Mouse (Mus musculus): ENCODE data around the gene Trim34a. TPM values are rescaled to one million over a fixed set of nuclear protein-coding genes. Genes with fewer than 3 reads are reported as not detected.
A peak's percentile ranks its signal among the peaks of the same experiment; 100 is the strongest.

Gene Trim34a
- polyA plus RNA-seq (2012; rRNA removed) (1.1 and 1.4 TPM in 2 replicates), polyA plus RNA-seq (2014; fragmentation: Nextera tagmentation; extraction: Ambion mirVana) (1.3 and 1.7 TPM in 2 replicates)

DNA sequence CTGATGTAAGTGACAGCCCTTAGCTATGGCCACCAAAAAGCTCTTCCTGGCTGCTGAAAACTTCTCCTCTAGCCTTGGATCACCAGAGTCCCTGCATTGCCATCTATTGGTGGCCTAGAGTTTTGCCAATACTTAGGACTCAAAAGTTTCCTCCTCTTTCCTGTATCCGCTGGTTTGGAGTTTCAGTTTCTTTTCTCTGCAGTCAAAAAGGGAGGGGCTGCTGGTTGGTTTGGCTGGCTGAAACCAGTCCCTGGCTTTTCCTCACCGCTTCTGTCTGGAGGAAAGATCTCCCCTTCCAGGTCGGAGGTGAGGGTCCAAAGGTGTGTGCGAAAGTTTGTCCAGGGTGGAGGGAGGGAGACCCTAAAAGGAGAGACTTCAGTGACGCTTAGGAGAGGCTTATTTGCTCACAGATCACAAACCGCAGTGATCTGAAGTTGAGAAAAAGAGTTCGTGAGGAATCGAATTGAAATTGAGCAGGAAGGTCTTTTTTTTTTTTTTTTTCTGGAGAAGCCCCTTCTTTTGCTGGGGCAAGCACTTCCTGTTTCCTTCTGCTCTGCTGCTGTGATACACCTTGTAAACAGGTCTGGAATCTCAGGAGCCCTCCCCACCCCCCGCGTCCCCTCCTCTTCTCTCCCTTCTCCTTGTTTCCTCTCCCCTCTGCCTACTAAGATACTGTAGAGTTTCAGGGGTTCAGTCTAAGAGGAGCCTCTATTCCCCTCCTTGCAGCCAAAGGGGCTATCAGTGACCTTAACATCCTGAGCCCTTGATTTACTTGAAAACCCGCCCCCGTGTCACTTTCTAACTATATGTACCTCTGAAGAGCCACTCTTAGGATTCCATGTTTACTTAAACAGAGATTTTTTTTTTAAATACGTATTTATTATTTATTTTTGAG is at the start of gene Trim34a:
Gene Trim34a, plus strand, starts transcription at position 171 of the 895 bp plus-strand sequence.
- peak within 1 kb of the TSS; percentile 68 for H3K4me2 ChIP-seq (ENCODE audit: low read depth)
- WGBS (ENCODE audit: insufficient replicate concordance): 5% methylated on average over 13 of the region's 13 CpGs
- H3K36me3 ChIP-seq (replicated peaks; ENCODE audit: control insufficient read depth, insufficient read depth, low read depth): no peaks in the 10 kb centered on the region
- DNase-seq (ENCODE audit: low read depth in 3 of 3, low spot score in 3 of 3) (peak; percentile 61 to 66 (median 62)), ATAC-seq (ENCODE audit: insufficient read depth) (peak; percentile 81)
- H3K4me3 ChIP-seq (ENCODE audit: insufficient read depth in 1 of 2, low read depth in 2 of 2, low read length in 2 of 2): peak within 1 kb of the TSS; percentile 62 to 98
- TF ChIP-seq EP300 (IDR thresholded peaks at IDR 0.05; ENCODE audit: low read depth): no peak
- peak; percentile 70 for TF ChIP-seq CTCF (IDR thresholded peaks at IDR 0.05; ENCODE audit: low read depth)
- no peak within 1 kb of the TSS for H3K27ac ChIP-seq
- no peaks in the 10 kb centered on the region for H3K27me3 ChIP-seq (ENCODE audit: control insufficient read depth, insufficient read depth, low read length)
- no peaks in the 10 kb centered on the region for H3K9me3 ChIP-seq (ENCODE audit: control insufficient read depth, low read length)
- H3K9ac ChIP-seq (replicated peaks): peak within 1 kb of the TSS; percentile 70
- peaks cover 0 to 2% of the 10 kb centered on the region in 2 experiments; a peak in 1 of 4 replicates for H3K4me1 ChIP-seq (replicated peaks; ENCODE audit: control insufficient read depth in 2 of 2, insufficient read depth in 2 of 2, low read length in 1 of 2)

DNA sequence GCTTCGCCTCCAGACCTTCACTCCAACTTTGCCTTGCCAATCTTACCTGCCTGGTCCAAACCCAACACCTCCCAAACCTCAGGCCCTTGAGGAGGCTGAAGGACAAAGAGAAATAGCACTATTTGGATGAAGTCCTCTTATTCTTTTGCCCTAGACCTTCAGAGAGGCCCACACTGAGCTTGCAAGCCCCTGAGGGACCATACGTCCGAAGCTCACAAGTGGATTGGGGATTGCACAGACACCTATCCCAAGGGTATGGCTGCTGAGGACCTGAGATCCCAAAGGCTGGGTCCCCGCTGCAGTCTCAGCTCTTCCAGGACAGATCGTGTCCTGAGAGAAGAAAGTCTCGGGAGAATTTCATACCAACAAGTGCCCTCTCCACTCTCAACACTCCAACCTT is 48.4 kb upstream of the Trim34a start, which contains the start of gene Olfr649:
Gene Olfr649, minus strand, starts transcription at position 101 of the 400 bp plus-strand sequence.
- DNase-seq (ENCODE audit: low read depth in 3 of 3, low spot score in 3 of 3) (no peak), ATAC-seq (ENCODE audit: insufficient read depth) (no peak)
- no peak for TF ChIP-seq EP300 (IDR thresholded peaks at IDR 0.05; ENCODE audit: low read depth)
- TF ChIP-seq CTCF (IDR thresholded peaks at IDR 0.05; ENCODE audit: low read depth): no peak
- no peak within 1 kb of the TSS for H3K27ac ChIP-seq
- H3K4me1 ChIP-seq (replicated peaks; ENCODE audit: control insufficient read depth in 2 of 2, insufficient read depth in 2 of 2, low read length in 1 of 2): no peaks in the 10 kb centered on the region
- no peak within 1 kb of the TSS for H3K4me2 ChIP-seq (ENCODE audit: low read depth)
- 55% methylated on average over 6 of the region's 6 CpGs for WGBS (ENCODE audit: insufficient replicate concordance)
- no peak within 1 kb of the TSS for H3K4me3 ChIP-seq (ENCODE audit: insufficient read depth in 1 of 2, low read depth in 2 of 2, low read length in 2 of 2)
- H3K36me3 ChIP-seq (replicated peaks; ENCODE audit: control insufficient read depth, insufficient read depth, low read depth): no peaks in the 10 kb centered on the region
- no peaks in the 10 kb centered on the region for H3K9me3 ChIP-seq (ENCODE audit: control insufficient read depth, low read length)
- no peaks in the 10 kb centered on the region for H3K27me3 ChIP-seq (ENCODE audit: control insufficient read depth, insufficient read depth, low read length)
- H3K9ac ChIP-seq (replicated peaks): no peak within 1 kb of the TSS

DNA sequence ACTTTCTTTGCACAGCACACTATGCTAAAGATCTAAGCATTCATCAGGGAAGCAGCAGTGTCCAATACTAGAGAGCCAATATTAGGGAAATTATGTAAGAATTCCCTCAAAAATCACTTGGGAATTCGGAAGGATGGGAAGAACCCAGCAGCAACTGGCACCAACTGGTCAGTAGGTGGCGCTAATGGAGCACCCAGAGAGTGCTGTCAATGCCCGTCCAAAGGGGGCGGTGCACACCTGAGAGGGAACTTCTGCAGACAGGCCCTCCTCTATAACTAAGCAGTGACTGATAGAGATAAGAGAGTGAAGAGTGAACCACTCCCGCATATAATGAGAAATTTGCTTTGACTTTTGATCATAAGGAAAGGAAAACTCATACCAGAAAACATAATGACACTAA is 44.4 kb upstream of the Trim34a start:
- Histone ChIP-seq H3K4me2 (ENCODE audit: low read depth) (no peak overlapping the region), H3K27ac (no peak overlapping the region), H3K4me1 (replicated peaks; ENCODE audit: control insufficient read depth in 2 of 2, insufficient read depth in 2 of 2, low read length in 1 of 2) (no peaks in the 10 kb centered on the region), H3K4me3 (ENCODE audit: insufficient read depth in 1 of 2, low read depth in 2 of 2, low read length in 2 of 2) (no peak overlapping the region), H3K36me3 (replicated peaks; ENCODE audit: control insufficient read depth, insufficient read depth, low read depth) (no peaks in the 10 kb centered on the region), H3K9ac (replicated peaks) (no peak overlapping the region), H3K27me3 (ENCODE audit: control insufficient read depth, insufficient read depth, low read length) (no peaks in the 10 kb centered on the region), H3K9me3 (ENCODE audit: control insufficient read depth, low read length) (no peaks in the 10 kb centered on the region)
- ATAC-seq (ENCODE audit: insufficient read depth) (peak; percentile 59), DNase-seq (ENCODE audit: low read depth in 3 of 3, low spot score in 3 of 3) (peak; percentile 19 to 33 (median 32))
- TF ChIP-seq EP300 (IDR thresholded peaks at IDR 0.05; ENCODE audit: low read depth) (no peak), CTCF (IDR thresholded peaks at IDR 0.05; ENCODE audit: low read depth) (peak; percentile 92)
- 2% methylated on average over 5 of the region's 5 CpGs for WGBS (ENCODE audit: insufficient replicate concordance)

- H3K9ac ChIP-seq (replicated peaks): no peak overlapping the region
- H3K27me3 ChIP-seq (ENCODE audit: control insufficient read depth, insufficient read depth, low read length): no peaks in the 10 kb centered on the region
- no peaks in the 10 kb centered on the region for H3K4me1 ChIP-seq (replicated peaks; ENCODE audit: control insufficient read depth in 2 of 2, insufficient read depth in 2 of 2, low read length in 1 of 2)
- no peak overlapping the region for H3K4me2 ChIP-seq (ENCODE audit: low read depth)
- H3K4me3 ChIP-seq (ENCODE audit: insufficient read depth in 1 of 2, low read depth in 2 of 2, low read length in 2 of 2): no peak overlapping the region
- 43% methylated on average over 7 of the region's 7 CpGs for WGBS (ENCODE audit: insufficient replicate concordance)
- no peak for TF ChIP-seq EP300 (IDR thresholded peaks at IDR 0.05; ENCODE audit: low read depth)
- no peak for DNase-seq (ENCODE audit: low read depth in 3 of 3, low spot score in 3 of 3)
- no peaks in the 10 kb centered on the region for H3K36me3 ChIP-seq (replicated peaks; ENCODE audit: control insufficient read depth, insufficient read depth, low read depth)
- no peaks in the 10 kb centered on the region for H3K9me3 ChIP-seq (ENCODE audit: control insufficient read depth, low read length)
- no peak for ATAC-seq (ENCODE audit: insufficient read depth)
- no peak overlapping the region for H3K27ac ChIP-seq
Measured at GRCm38 (mm10) chr7:104206197-104206596, 38.1 kb upstream of the Trim34a start.

DNA sequence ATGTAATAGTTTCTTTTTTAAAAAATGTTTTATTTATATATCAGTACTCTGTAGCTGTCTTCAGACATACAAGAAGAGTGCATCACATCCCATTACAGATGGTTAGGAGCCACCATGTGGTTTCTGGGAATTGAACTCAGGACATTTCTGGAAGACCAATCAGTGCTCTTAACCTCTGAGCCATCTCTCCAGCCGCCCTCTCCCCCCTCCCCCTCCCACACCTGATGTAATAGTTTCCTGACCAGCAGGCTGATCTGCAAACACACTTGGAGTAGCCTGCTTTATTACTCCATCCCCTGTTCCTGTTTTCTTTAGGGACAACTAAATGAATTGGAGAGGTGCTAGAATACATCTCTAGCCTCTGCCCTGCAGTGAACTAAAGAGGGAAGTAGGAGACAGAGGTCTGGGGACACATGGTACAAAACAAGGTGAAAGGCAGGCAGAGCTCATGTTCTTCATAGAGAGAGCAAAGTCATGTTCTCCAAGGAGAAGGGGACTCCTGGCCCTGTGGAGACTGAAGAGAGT is 28.2 kb upstream of the Trim34a start:
- no peaks in the 10 kb centered on the region for H3K36me3 ChIP-seq (replicated peaks; ENCODE audit: control insufficient read depth, insufficient read depth, low read depth)
- H3K4me1 ChIP-seq (replicated peaks; ENCODE audit: control insufficient read depth in 2 of 2, insufficient read depth in 2 of 2, low read length in 1 of 2): no peaks in the 10 kb centered on the region
- 25% methylated on average over 1 of the region's 1 CpGs for WGBS (ENCODE audit: insufficient replicate concordance)

More for the DNA sequence above, 28.2 kb upstream of the Trim34a start:
- Histone ChIP-seq H3K9me3 (ENCODE audit: control insufficient read depth, low read length) (no peaks in the 10 kb centered on the region), H3K27ac (no peak overlapping the region), H3K27me3 (ENCODE audit: control insufficient read depth, insufficient read depth, low read length) (no peaks in the 10 kb centered on the region), H3K9ac (replicated peaks) (no peak overlapping the region), H3K4me3 (ENCODE audit: insufficient read depth in 1 of 2, low read depth in 2 of 2, low read length in 2 of 2) (no peak overlapping the region), H3K4me2 (ENCODE audit: low read depth) (no peak overlapping the region)
- DNase-seq (ENCODE audit: low read depth in 3 of 3, low spot score in 3 of 3): no peak
- no peak for ATAC-seq (ENCODE audit: insufficient read depth)
- no peak for TF ChIP-seq EP300 (IDR thresholded peaks at IDR 0.05; ENCODE audit: low read depth)
- no peak for TF ChIP-seq CTCF (IDR thresholded peaks at IDR 0.05; ENCODE audit: low read depth)

Data from liver, embryonic 14.5 days (tissue).